Mouse (Mus musculus) forebrain, postnatal 0 days (tissue): Measurements from ENCODE around the gene Rab40b. TPM values are rescaled to one million over a fixed set of nuclear protein-coding genes. Genes with fewer than 3 reads are reported as not detected.

Experiments used
- ATAC-seq: fragments of 200-750 bp; cut with Nextera tagmentation; 2 replicates; pipeline ENCODE4 v1.8.0; 2017; ENCODE audit warnings: mild to moderate bottlenecking, moderate library complexity
- DNase-seq: peaks from one replicate; pipeline ENCODE4 v3.0.0-alpha.2; 2015
- H3K27ac ChIP-seq: fragments of 300-500 bp; sonication (generic); 2 replicates; pipeline ENCODE4 v1.5.1; 2014; ENCODE audit warnings: low read depth, mild to moderate bottlenecking, antibody characterized with exemption, low read length, moderate library complexity, mixed read lengths
- H3K27me3 ChIP-seq: fragments of 300-500 bp; sonication (generic); 2 replicates; pipeline ENCODE4 v1.6.1; 2014; ENCODE audit warnings: mild to moderate bottlenecking, low read length, mixed read lengths; ENCODE audit not compliant: insufficient read depth
- H3K36me3 ChIP-seq: fragments of 300-500 bp; sonication (generic); 2 replicates; pipeline ENCODE4 v1.6.1; 2014; ENCODE audit warnings: mild to moderate bottlenecking, moderate library complexity; ENCODE audit not compliant: insufficient read depth
- H3K4me1 ChIP-seq: fragments of 300-500 bp; sonication (generic); 2 replicates; pipeline ENCODE4 v1.6.1; 2014; ENCODE audit warnings: antibody characterized with exemption; ENCODE audit not compliant: insufficient read depth
- H3K4me2 ChIP-seq: fragments of 300-500 bp; sonication (generic); 2 replicates; pipeline ENCODE4 v1.6.1; 2014; ENCODE audit warnings: low read depth, mild to moderate bottlenecking, moderate library complexity
- H3K4me3 ChIP-seq: fragments of 300-500 bp; sonication (generic); 2 replicates; pipeline ENCODE4 v1.5.1; 2014; ENCODE audit warnings: low read depth, low read length, mixed read lengths
- H3K9ac ChIP-seq: fragments of 300-500 bp; sonication (generic); 2 replicates; pipeline ENCODE4 v1.6.1; 2014; ENCODE audit warnings: mild to moderate bottlenecking
- H3K9me3 ChIP-seq: fragments of 300-500 bp; sonication (generic); 2 replicates; pipeline ENCODE4 v1.6.1; 2016; ENCODE audit warnings: low read length
- CTCF ChIP-seq: sonication (generic); IDR thresholded peaks from 2 replicates; pipeline ENCODE4 v1.5.1; 2016; ENCODE audit warnings: antibody characterized with exemption, control low read depth, low read depth
- WGBS: fragments of 180-500 bp; shearing (Covaris S2); extraction: QIAGEN DNeasy Blood & Tissue Kit; methylation state at CpG from one replicate; pipeline ENCODE4 v1.1.7; 2014; 5-methylcytosine and 5-hydroxymethylcytosine counted together
- polyA plus RNA-seq: library from polyadenylated mRNA; unstranded; fragments of >200 nt; fragmentation: Nextera tagmentation; extraction: Ambion mirVana; gene quantifications from 2 replicates; pipeline ENCODE4 v1.2.1, GENCODE M21; 2015
- total RNA-seq: library from RNA; depleted of rRNA; stranded (reverse); fragments of >200 nt; gene quantifications from 2 replicates; pipeline ENCODE4 v1.2.3, GENCODE M21; 2014; rRNA removed

Rab40b gene
- total RNA-seq, result 19.5 and 19.7 TPM in 2 replicates
- 16.4 and 22.3 TPM in 2 replicates for polyA plus RNA-seq

DNA sequence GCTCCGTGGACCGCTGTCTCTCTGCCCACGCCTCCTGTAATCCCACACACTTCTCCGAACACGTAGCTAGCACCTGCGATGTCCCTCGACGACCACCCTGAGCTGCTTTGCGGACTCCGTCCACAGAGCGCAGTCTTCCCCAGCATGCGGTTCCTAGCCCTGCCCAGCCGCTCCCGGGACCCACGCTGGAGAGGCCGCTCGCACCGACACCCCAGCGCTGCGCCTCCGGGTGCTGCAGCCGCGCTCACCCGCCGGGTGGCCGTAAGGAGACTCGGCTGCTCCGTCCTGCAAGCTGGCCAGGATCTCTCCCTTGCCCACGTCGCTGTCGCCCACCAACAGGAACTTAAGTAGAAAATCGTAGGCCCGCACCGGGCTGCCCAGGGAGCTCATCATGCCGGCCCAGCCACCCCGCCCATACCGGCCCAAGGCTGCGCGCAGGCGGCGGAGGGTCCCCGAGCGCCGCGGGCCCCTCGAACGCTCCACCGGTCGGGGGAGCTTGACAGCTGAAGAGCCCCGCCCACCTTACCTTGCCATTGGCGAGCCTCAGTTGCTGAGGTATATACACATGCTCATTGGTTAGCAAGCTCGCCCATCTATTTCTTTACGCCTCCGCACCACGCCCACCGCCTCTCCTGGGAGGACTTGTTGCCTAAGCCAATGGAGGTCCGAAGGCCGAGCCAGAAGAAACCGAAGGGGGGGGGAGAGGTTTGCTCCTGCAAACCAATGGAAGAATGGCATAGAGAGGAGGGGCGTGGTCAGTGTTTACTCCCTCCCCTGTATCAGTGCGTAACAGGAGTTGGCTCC is at the start of gene Rab40b:
Rab40b (minus strand) TSS at position 502 of the 804 bp plus-strand sequence.
- H3K27me3 ChIP-seq, result no peaks in the 10 kb centered on the region
- H3K4me3 ChIP-seq, result peak within 1 kb of the TSS; percentile 72
- peak within 1 kb of the TSS; percentile 57 for H3K27ac ChIP-seq
- DNase-seq, result peak; percentile 96
- peak within 1 kb of the TSS; percentile 90 for H3K4me2 ChIP-seq
- ATAC-seq, result peak; percentile 98
- TF ChIP-seq CTCF, result 0 out of 2 replicates have a peak, but pooled peaks have one; percentile 21
- H3K36me3 ChIP-seq, result no peaks in the 10 kb centered on the region
- no peaks in the 10 kb centered on the region for H3K9me3 ChIP-seq
- WGBS, result 2% methylated on average over 61 of the region's 61 CpGs
- peak within 1 kb of the TSS; percentile 65 for H3K9ac ChIP-seq
- H3K4me1 ChIP-seq, result peaks cover 10% of the 10 kb centered on the region

DNA sequence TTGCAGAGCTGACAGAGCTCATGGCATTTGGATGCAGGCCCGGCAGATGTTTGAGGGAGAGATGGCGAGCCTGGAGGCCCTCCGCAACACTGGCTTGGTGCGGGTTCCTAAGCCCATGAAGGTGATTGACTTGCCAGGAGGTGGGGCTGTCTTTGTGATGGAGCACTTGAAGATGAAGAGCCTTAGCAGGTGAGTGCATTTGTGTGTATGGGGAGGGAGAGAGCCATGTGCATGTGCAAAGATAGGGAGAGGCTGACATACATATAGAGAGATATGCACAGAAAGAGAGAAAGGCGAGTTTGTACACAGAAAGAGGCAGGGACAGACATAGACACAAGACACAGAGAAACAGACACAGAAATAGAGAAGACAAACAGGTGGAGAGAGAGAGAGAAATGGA is 49.2 kb upstream of the Rab40b start:
- Histone ChIP-seq H3K4me3 (no peak overlapping the region), H3K27ac (no peak overlapping the region), H3K9me3 (no peaks in the 10 kb centered on the region), H3K4me2 (no peak overlapping the region), H3K4me1 (peaks cover 8% of the 10 kb centered on the region; the same call in 1 of the 2 replicates), H3K27me3 (no peaks in the 10 kb centered on the region), H3K36me3 (no peaks in the 10 kb centered on the region), H3K9ac (no peak overlapping the region)
- WGBS, result 68% methylated on average over 5 of the region's 5 CpGs
- TF ChIP-seq CTCF, result no peak
- no peak for DNase-seq
- no peak for ATAC-seq

DNA sequence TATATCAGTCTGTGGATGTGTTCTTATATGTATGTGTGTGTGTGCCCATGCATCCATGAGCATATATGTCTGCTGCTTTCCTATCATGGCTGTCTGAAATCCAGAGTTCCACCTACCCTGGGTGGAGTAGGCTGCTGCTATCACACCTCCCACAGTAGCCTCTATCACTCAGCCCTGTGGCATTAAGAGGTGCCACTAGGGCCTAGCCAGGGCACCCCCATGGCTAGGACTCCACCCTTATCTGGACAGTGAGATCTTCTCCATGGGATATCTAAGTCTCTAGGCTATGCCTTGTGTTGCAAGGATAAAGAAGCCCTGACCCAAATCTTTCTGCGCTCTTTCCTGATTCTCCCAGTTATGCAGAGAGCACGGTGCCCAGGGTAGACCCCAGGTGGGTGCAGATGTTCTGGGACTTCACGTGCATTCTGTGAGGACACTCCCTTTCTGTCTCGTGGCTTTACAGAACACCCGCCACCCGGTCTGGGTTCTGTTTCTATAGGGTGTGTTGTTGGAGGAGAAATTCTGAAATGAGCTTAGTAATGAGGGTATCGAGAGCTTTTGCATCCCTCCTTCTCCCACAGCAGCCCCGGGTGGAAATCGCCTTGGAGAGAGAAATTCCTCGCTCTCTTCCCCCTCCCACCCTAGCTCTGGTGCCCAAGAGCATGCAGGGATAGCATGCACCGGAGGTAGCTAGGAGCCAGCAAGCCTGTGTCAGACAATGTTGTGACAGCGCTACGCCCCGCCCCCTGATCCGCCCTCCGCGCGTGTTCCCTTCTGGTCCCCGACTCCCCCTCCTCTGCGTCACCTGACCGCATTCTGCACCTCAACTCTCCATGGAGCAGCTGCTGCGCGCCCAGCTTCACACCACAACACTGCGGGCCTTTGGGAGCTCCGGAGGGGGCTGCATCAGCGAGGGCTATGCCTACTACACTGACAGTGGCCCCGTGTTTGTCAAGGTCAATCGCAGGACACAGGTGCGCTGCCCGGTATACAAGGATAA is 46.4 kb upstream of the Rab40b start, which contains the start of gene Fn3k:
Fn3k (plus strand) TSS at position 758 of the 1,000 bp plus-strand sequence.
- TF ChIP-seq CTCF, result no peak
- peak within 1 kb of the TSS; percentile 56 for H3K9ac ChIP-seq
- H3K4me2 ChIP-seq, result peak within 1 kb of the TSS; percentile 75
- peaks cover 8% of the 10 kb centered on the region; the same call in 1 of the 2 replicates for H3K4me1 ChIP-seq
- peak within 1 kb of the TSS; percentile 79 for H3K27ac ChIP-seq
- no peaks in the 10 kb centered on the region for H3K27me3 ChIP-seq
- peak within 1 kb of the TSS; percentile 32 for H3K4me3 ChIP-seq
- H3K36me3 ChIP-seq, result peaks cover 11% of the 10 kb centered on the region; the same call in 1 of the 2 replicates
- DNase-seq (peak; percentile 89), ATAC-seq (peak; percentile 99)
- WGBS, result 4% methylated on average over 30 of the region's 30 CpGs
- no peaks in the 10 kb centered on the region for H3K9me3 ChIP-seq

DNA sequence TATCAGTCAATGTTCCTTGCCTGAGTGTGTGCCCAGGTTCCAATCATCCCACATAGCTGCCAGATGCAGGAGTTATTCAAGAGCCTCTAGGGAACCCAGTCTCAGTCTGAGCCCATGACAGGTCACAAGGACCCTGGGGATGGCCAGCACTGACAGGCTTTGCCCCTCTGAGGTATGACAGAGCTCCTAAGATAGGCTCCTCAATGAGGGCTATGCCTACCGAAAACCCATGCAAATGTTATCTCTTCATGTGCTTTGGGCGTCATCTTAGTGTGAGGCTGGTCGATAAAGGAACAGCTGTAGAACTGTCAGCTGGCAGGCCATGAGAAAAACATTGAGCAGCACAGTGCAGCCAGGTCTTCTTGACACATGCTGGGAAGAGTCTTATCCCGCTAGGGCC is 45.3 kb upstream of the Rab40b start:
- TF ChIP-seq CTCF, result no peak
- Histone ChIP-seq H3K4me1 (peaks cover 8% of the 10 kb centered on the region; the same call in 1 of the 2 replicates), H3K4me2 (no peak overlapping the region), H3K9me3 (no peaks in the 10 kb centered on the region), H3K4me3 (no peak overlapping the region), H3K27ac (no peak overlapping the region), H3K9ac (no peak overlapping the region), H3K36me3 (peaks cover 20% of the 10 kb centered on the region; the same call in 1 of the 2 replicates), H3K27me3 (no peaks in the 10 kb centered on the region)
- ATAC-seq, result no peak
- no peak for DNase-seq
- WGBS, result 77% methylated on average over 4 of the region's 4 CpGs

DNA sequence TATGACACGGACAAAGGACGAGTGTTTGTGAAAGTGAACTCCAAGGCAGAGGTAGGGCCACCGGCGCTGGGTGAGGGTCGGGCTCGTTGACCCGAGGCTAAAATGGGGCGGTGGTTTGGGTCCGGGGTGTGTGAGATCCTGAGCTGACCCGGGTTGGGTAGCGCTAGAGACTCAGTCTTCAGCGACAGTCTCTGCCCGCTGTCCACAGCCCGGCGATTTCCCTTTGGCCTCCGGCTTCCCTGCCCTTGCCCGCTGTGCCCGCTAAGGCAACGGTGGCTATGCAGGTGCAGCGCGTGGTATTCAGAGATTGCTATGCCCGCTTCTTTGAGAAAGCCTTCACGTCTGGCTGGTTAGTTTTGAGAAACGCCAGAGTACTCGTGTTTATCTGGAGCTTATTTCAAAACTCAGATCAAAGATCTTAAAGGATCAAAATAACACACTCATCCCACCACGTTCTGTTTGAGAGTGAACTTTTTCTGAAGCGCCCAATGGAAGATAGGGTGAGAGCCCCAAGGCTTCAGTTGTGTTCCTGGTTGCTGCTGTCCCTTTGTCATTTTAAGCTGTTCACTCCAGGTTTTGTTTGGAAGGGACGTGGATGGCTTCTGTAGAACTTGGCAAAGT is 33.6 kb upstream of the Rab40b start:
- H3K36me3 ChIP-seq, result no peaks in the 10 kb centered on the region
- peak overlapping the region; percentile 67 for H3K4me3 ChIP-seq
- H3K27ac ChIP-seq, result no peak overlapping the region
- H3K9me3 ChIP-seq, result no peaks in the 10 kb centered on the region
- WGBS, result under 1% methylated on average over 28 of the region's 28 CpGs
- no peaks in the 10 kb centered on the region for H3K27me3 ChIP-seq
- H3K4me2 ChIP-seq, result peak overlapping the region; percentile 81
- ATAC-seq, result peak; percentile 54
- no peaks in the 10 kb centered on the region for H3K4me1 ChIP-seq
- no peak for TF ChIP-seq CTCF
- DNase-seq, result no peak
- peak overlapping the region; percentile 62 for H3K9ac ChIP-seq

DNA sequence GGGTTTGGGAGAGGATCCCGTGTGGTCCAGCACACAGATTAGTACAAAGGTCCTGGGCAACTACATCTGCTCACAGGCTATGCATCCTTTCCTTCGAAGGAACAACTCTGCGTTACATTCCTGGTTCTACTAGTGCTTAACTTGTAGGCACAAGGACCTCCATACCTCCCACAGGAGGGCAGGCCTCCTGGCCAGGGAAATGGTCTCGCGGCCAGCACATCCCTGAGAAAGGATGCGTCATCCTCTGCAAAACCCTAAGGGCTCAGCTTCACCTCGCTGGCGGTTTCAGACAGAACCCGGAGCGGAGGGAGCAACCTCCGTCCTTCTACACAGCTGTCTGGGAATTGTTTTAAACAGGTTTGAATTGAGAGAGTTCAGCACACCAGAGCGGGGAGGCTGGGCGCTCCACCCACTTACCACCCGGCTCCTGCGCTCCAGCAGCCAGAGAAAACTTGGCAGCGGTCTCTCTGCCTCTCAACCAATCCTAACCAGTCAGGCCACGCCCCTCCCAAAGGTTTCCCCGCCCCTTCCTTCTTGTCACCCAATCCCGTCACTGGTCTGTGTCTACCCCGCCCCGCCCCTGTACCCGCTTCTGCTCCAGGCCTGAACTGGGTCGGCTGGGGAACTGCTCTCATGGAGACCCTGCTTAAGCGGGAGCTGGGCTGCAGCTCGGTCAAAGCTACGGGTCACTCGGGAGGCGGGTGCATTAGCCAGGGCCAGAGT is 32.9 kb upstream of the Rab40b start, which contains the start of gene Fn3krp:
Fn3krp (plus strand) TSS at position 572 of the 723 bp plus-strand sequence.
- WGBS, result 1% methylated on average over 28 of the region's 28 CpGs
- H3K27me3 ChIP-seq, result no peaks in the 10 kb centered on the region
- H3K4me1 ChIP-seq, result no peaks in the 10 kb centered on the region
- peak within 1 kb of the TSS; percentile 67 for H3K4me3 ChIP-seq
- no peaks in the 10 kb centered on the region for H3K36me3 ChIP-seq
- DNase-seq (peak; percentile 97), ATAC-seq (peak; percentile 99)
- peak within 1 kb of the TSS; percentile 81 for H3K4me2 ChIP-seq
- peak within 1 kb of the TSS; percentile 62 for H3K9ac ChIP-seq
- peak within 1 kb of the TSS; percentile 70 for H3K27ac ChIP-seq
- no peaks in the 10 kb centered on the region for H3K9me3 ChIP-seq
- peak; percentile 25; the same call in 1 of the 2 replicates for TF ChIP-seq CTCF
